Mouse (Mus musculus) heart, adult 9 months (tissue): ENCODE measurements around the gene Ccdc6.

Source experiments
- DNase-seq, 2 experiments: peaks; one replicate each; pipeline ENCODE4 v3.0.0; 2022; ENCODE audit warnings: low spot score in 2 of 2

The Ccdc6 gene

DNA sequence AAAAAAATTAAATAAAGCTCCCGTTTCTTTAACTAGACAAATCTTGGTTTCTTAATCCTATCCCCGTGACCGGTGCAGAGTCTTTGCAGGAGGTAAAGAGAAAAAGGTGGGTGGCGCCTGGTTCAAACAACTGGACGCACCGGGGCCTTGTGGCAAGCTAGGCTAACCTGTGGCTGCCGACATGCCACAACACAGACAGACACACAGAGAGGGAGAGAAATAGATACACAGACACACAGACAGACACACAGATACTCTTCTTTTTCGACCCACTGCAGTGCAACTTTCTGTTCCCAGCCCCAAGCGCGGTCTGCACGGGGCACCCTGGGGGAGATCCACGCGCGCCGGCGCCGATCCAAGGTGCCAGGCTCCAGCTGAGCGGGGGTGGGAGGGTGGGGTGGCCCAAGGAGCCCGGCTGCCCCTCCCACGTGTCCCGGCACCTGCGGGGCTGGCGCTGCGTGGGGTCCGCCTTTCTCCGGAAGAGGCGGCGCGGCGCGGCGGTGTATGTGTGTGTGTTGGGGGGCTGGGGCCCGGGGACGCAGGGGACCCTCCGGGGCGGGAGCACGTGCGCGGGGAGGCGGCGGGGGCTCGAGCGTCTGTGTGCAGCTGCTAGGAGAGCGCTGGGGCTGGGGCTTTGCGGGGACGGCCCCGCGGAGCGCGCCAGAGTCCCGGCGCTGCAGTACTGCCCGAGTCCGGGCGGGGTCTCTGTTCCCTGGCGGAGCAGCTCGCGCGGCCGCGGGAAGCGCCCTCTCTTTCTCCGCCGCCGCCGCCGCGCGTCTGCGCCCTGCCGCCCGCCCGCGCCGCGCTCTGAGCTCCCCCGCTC lies at the start of gene Ccdc6:
Gene Ccdc6 (plus strand): TSS at position 756 of the 823 bp plus-strand sequence.
- DNase-seq, result peak; percentile 75 to 81

GRCm38 (mm10) chr10:70049771-70050170 lies 47.1 kb upstream of the Ccdc6 start:
- no peak for DNase-seq

- DNase-seq, result no peak
Observed at GRCm38 (mm10) chr10:70055291-70055690, 41.6 kb upstream of the Ccdc6 start.

DNA sequence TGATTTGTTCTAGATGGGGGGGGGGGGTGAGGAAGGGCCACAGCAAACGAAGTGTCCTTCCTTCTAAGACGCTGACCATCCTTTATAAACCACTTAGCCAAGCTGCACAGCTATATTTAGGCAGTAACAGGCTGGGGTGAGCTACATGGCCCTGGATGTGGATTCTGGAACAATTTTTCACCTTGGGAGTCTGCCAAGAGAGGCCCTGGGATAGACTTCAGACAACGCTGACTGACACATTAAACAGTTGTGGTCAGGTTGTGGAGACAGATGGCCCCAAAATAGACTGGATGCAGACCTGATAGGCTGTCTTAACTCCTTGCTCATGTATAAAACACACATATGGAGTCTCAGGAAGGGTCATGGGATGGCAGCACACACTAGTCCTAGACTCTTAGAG lies 39.9 kb upstream of the Ccdc6 start:
- peak; percentile 53 to 54 for DNase-seq

- no peak for DNase-seq
Observed at GRCm38 (mm10) chr10:70060021-70060688, 36.8 kb upstream of the Ccdc6 start.

- DNase-seq, result no peak
Observed at GRCm38 (mm10) chr10:70060689-70061081, 36.2 kb upstream of the Ccdc6 start.

DNA sequence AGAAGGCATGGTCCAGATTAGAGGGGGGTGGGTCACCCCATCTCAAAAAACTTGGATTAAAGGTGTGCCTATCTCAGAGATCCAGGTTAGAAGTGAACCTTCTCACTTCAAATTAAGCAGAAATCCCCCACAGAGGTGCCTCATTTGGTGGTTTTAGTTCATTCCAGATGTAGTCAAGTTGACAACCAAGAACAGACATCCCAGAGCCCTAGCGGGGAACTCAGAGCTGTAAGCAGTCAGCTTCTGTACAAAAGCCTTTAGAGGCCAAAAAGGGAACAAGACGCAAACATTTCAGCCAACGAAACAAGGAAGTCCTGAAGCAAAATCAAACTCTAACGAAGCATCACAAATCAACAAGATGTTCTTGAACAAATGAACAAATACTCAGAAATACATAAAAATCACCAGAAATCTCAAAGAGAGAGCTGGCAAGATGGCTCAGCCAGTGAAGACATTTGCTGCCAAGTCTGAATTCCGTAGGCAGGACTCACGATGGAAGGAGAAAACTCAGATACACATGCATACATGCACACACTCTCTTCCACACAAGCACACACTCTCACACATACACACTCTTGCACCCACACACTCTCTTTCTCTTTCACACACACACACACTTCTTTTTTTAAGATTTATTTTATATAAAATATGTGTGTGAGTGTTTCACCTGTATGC lies 32.9 kb upstream of the Ccdc6 start:
- no peak for DNase-seq

GRCm38 (mm10) chr10:70065191-70065590 lies 31.7 kb upstream of the Ccdc6 start:
- no peak for DNase-seq

GRCm38 (mm10) chr10:70066497-70067168 lies 30.3 kb upstream of the Ccdc6 start:
- DNase-seq, result no peak

GRCm38 (mm10) chr10:70067169-70068115 lies 29.5 kb upstream of the Ccdc6 start:
- no peak for DNase-seq

DNA sequence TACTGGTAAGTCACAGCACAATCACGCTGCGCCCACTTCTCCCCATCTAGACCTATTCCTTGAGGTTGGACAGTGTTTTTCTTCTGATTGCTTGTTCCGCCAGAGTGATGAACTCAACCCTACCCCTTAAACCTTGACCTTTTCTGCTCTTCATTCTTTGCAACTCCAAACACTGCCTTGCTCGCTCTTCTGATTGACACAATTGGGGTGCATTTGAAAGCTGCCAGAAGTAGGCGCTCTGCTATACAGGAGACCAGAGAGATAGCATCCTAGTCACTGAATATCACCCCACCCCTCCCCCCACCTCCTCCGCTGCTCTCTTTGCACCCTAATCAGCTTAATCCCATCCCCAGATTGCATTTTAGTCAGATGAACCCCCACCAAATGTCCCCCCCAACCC lies 27.6 kb upstream of the Ccdc6 start:
- no peak for DNase-seq

DNA sequence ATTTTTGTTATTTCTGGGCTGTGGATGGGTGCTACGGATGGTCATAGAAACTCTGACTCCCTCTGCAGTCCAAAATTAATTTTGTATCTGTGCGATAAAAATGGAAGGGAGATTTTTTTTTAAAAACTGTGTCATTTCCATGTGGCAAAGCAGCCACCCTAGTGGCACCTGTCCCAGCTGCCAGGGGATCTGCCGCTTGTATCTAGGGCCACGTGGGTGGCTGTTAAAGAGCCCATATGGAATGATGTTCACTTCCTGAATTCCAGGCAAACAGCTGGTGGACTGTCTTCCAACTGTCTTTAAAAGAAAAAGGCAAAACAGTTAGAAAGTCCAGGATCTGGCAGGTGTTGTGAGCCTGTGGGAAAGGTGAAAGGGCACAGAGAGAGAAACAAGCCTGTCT lies 25.6 kb upstream of the Ccdc6 start:
- DNase-seq, result no peak

DNA sequence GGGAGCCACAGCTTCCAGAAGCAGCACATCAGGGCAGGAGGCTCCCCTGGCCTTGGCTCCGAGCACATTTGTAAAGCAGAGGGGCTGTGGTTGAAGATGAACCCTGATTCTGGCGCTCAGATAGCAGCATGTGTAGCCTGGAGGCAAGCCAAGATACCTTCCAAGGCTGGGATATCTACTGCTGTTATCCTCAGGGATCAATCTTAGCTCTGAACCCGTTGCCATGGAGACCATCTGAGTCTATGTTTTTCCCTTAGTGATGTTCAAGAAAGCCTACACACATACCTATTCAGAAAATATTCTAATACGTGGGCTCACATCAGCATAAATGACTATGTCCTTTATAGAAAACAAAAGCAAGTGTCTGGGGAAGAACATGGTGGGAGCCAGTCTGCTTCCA lies 19.5 kb upstream of the Ccdc6 start:
- no peak for DNase-seq

- DNase-seq, result peak; percentile 23 to 39
Observed at GRCm38 (mm10) chr10:70080908-70081307, 16.0 kb upstream of the Ccdc6 start.

DNA sequence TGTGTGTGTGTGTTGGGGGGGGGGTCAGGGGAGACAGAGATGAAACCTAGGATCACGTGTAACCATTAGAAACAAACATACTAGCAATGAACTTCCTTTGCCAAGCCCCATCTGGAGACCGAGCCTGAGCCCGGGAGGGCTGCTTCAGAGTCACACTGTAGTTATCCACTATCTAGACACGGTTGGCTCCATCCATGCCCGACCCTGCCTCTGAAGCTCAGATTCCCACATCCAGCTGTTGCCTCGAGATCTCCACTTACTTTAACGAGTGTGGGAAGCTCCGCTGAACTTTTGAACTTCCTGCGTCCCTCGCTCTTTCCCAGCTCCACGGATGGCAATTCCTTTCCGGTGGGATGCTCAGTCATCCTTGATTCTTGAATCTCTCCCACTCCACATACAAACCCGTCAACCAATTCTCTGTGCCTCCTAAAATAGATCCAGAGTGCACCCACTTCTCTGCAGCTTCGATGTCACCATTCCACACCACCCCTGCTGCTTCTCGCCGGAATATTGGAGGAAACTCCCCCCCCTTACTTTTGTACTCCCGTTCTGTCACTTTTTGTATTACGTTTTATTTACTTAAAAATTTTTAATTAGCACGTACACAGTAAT lies 15.3 kb upstream of the Ccdc6 start:
- DNase-seq, result peak; percentile 32 to 40

DNA sequence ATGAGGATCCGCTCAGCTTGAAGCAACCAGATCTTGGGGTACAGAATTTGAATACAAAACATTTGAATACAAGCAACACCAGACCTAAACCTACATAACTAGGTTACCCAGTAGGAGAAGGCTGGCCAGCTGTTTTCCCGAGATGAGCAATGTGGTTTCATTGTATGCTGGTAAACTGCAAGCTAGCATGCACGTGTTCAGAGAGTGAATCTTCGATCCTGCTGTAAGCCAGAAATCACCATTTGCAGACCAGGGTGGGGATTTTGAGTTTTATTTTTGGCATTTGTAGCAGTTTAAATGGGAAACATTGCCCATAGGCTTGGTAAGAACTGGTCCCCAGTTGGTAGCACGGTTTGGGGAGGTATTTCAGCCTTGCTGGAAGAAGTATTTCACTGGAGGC lies 13.7 kb upstream of the Ccdc6 start:
- no peak for DNase-seq

- no peak for DNase-seq
Observed at GRCm38 (mm10) chr10:70085256-70085961, 11.5 kb upstream of the Ccdc6 start.

DNA sequence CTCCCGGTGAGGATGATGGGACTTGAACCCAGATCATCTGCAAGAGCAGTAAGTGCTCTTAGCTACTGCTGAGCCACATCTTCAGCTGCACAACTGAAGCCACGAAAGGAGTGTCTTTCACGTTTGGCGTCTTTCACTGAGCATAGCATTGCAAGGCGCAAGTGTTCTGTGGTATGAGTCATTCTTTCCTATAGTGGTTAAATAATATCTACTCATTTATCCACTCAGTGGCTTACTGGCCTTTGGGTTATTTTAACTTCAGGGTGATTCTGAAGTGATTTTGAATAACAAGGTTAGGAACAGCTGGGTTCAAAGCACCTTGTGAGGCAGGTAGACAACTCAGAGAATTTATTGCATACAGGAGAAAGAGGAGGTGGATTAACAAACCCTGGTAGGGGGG lies 8.1 kb upstream of the Ccdc6 start:
- no peak for DNase-seq

DNA sequence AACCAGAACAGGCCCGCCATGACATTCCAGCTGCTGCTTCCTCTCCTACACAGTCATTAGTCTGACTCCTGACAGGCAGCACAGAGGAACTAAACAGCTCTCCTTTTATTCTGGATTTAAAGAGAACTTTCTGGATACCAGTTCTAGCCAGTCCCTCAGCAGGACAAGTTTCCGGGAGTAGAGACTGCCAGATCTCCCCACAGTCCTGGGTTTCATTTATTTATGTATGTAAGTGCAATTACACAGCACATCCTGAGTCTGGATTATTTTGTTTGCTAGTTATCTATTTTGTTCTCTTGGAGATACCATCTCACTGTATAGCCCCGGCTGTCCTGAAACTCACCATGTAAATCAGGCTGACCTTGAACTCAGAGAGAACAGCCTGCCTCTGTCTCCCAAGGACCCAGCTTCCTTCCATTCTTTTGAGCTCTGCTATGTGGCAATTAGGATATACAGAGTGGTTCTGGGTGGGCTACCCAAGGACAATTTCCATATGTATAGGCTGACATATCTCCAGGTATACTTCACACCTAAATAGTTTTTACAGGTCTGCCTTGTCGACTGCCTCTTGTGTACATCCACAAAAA lies 5.0 kb upstream of the Ccdc6 start:
- DNase-seq, result no peak

GRCm38 (mm10) chr10:70093782-70094181 lies 3.1 kb upstream of the Ccdc6 start:
- no peak for DNase-seq
